Mouse (Mus musculus) midbrain, embryonic 16.5 days (tissue): ENCODE results near the gene Whrn. TPM values are rescaled to one million over a fixed set of nuclear protein-coding genes. Genes with fewer than 3 reads are reported as not detected.
A peak's percentile ranks its signal among the peaks of the same experiment; 100 is the strongest.

Source experiments
- ATAC-seq: fragments of 200-750 bp; cut with Nextera tagmentation; 2 replicates; pipeline ENCODE4 v1.8.0; 2017; ENCODE audit warnings: moderate TSS enrichment
- H3K27ac ChIP-seq: fragments of 300-500 bp; sonication (generic); 2 replicates; pipeline ENCODE4 v1.5.1; 2014; ENCODE audit warnings: mild to moderate bottlenecking, low read length, mixed read lengths
- H3K27me3 ChIP-seq: fragments of 300-500 bp; sonication (generic); 2 replicates; pipeline ENCODE4 v1.6.1; 2014; ENCODE audit warnings: low read depth, low read length, mixed read lengths; ENCODE audit not compliant: control insufficient read depth, insufficient read depth
- H3K36me3 ChIP-seq: fragments of 300-500 bp; sonication (generic); 2 replicates; pipeline ENCODE4 v1.6.1; 2014; ENCODE audit warnings: mild to moderate bottlenecking, low read length, moderate library complexity, mixed read lengths; ENCODE audit not compliant: control insufficient read depth, insufficient read depth
- H3K4me1 ChIP-seq: fragments of 300-500 bp; sonication (generic); 2 replicates; pipeline ENCODE4 v1.6.1; 2014; ENCODE audit warnings: mild to moderate bottlenecking, low read length, mixed read lengths; ENCODE audit not compliant: control insufficient read depth, insufficient read depth
- H3K4me2 ChIP-seq: fragments of 300-500 bp; sonication (generic); 2 replicates; pipeline ENCODE4 v1.6.1; 2014; ENCODE audit warnings: mild to moderate bottlenecking, low read length, mixed read lengths
- H3K4me3 ChIP-seq: fragments of 300-500 bp; sonication (generic); 2 replicates; pipeline ENCODE4 v1.5.1; 2014; ENCODE audit warnings: low read depth, mild to moderate bottlenecking, low read length, moderate library complexity, mixed read lengths
- H3K9ac ChIP-seq: fragments of 300-500 bp; sonication (generic); 2 replicates; pipeline ENCODE4 v1.6.1; 2014; ENCODE audit warnings: low read depth, low read length, mixed read lengths
- H3K9me3 ChIP-seq: fragments of 300-500 bp; sonication (generic); replicated peaks from 2 replicates; pipeline ENCODE4 v1.6.1; 2014; ENCODE audit warnings: mild to moderate bottlenecking, low read length, mixed read lengths; ENCODE audit not compliant: control insufficient read depth, poor library complexity, severe bottlenecking
- WGBS: fragments of 180-500 bp; shearing (Covaris S2); extraction: QIAGEN DNeasy Blood & Tissue Kit; methylation state at CpG from one replicate; pipeline ENCODE4 v1.1.7; 2014; 5-methylcytosine and 5-hydroxymethylcytosine counted together
- polyA plus RNA-seq: library from polyadenylated mRNA; unstranded; fragments of >200 nt; fragmentation: Nextera tagmentation; extraction: Ambion mirVana; gene quantifications from 2 replicates; pipeline ENCODE4 v1.2.1, GENCODE M21; 2015

The Whrn gene
- polyA plus RNA-seq, 1 experiment from 2014 or later = 4.9 TPM

GRCm38 (mm10) chr4:63377483-63377882 is 118.3 kb downstream of the Whrn start:
- Histone ChIP-seq H3K4me1 (no peaks in the 10 kb centered on the region; the same call in 1 of the 2 replicates), H3K27ac (no peak overlapping the region), H3K9me3 (no peaks in the 10 kb centered on the region), H3K9ac (no peak overlapping the region), H3K27me3 (no peaks in the 10 kb centered on the region), H3K4me3 (no peak overlapping the region), H3K36me3 (no peaks in the 10 kb centered on the region; the same call in 1 of the 2 replicates), H3K4me2 (no peak overlapping the region)
- 70% methylated on average over 7 of the region's 7 CpGs for WGBS
- ATAC-seq = no peak

GRCm38 (mm10) chr4:63375367-63375766 is 120.4 kb downstream of the Whrn start:
- no peak overlapping the region for H3K27ac ChIP-seq
- ATAC-seq = peak; percentile 27
- no peaks in the 10 kb centered on the region for H3K27me3 ChIP-seq
- H3K36me3 ChIP-seq = no peaks in the 10 kb centered on the region; the same call in 1 of the 2 replicates
- no peak overlapping the region for H3K4me3 ChIP-seq
- WGBS = 59% methylated on average over 1 of the region's 1 CpGs
- H3K9ac ChIP-seq = no peak overlapping the region
- H3K4me1 ChIP-seq = no peaks in the 10 kb centered on the region; the same call in 1 of the 2 replicates
- H3K4me2 ChIP-seq = no peak overlapping the region
- no peaks in the 10 kb centered on the region for H3K9me3 ChIP-seq

- no peak for ATAC-seq
- H3K9ac ChIP-seq = no peak overlapping the region
- H3K27ac ChIP-seq = no peak overlapping the region
- 0 out of 2 replicates have a peak, but pooled peaks cover 2% of the 10 kb centered on the region for H3K36me3 ChIP-seq
- no peaks in the 10 kb centered on the region for H3K27me3 ChIP-seq
- no peak overlapping the region for H3K4me3 ChIP-seq
- no peak overlapping the region for H3K4me2 ChIP-seq
- H3K4me1 ChIP-seq = no peaks in the 10 kb centered on the region; the same call in 1 of the 2 replicates
- H3K9me3 ChIP-seq = no peaks in the 10 kb centered on the region
- WGBS = 88% methylated on average over 12 of the region's 12 CpGs
Observed at GRCm38 (mm10) chr4:63374331-63374730, 121.5 kb downstream of the Whrn start.

- Histone ChIP-seq H3K27me3 (no peaks in the 10 kb centered on the region), H3K4me2 (no peak overlapping the region), H3K4me3 (no peak overlapping the region), H3K9ac (no peak overlapping the region), H3K36me3 (0 out of 2 replicates have a peak, but pooled peaks cover 2% of the 10 kb centered on the region), H3K9me3 (no peaks in the 10 kb centered on the region), H3K4me1 (no peaks in the 10 kb centered on the region; the same call in 1 of the 2 replicates), H3K27ac (no peak overlapping the region)
- no peak for ATAC-seq
- 92% methylated on average over 8 of the region's 8 CpGs for WGBS
Observed at GRCm38 (mm10) chr4:63373404-63373803, 122.4 kb downstream of the Whrn start.

- 57% methylated on average over 3 of the region's 3 CpGs for WGBS
- H3K27me3 ChIP-seq = no peaks in the 10 kb centered on the region
- no peak overlapping the region for H3K9ac ChIP-seq
- no peak overlapping the region for H3K4me2 ChIP-seq
- H3K4me1 ChIP-seq = no peaks in the 10 kb centered on the region; the same call in 1 of the 2 replicates
- no peak overlapping the region for H3K4me3 ChIP-seq
- H3K36me3 ChIP-seq = 0 out of 2 replicates have a peak, but pooled peaks cover 2% of the 10 kb centered on the region
- ATAC-seq = no peak
- no peaks in the 10 kb centered on the region for H3K9me3 ChIP-seq
- H3K27ac ChIP-seq = no peak overlapping the region
Observed at GRCm38 (mm10) chr4:63371890-63372289, 123.9 kb downstream of the Whrn start.

GRCm38 (mm10) chr4:63370897-63371296 is 124.9 kb downstream of the Whrn start:
- H3K27ac ChIP-seq = no peak overlapping the region
- WGBS = 35% methylated on average over 7 of the region's 7 CpGs
- no peak overlapping the region for H3K4me3 ChIP-seq
- 0 out of 2 replicates have a peak overlapping the region, but pooled peaks have one; percentile 25 for H3K9ac ChIP-seq
- no peaks in the 10 kb centered on the region for H3K4me1 ChIP-seq
- ATAC-seq = no peak
- no peaks in the 10 kb centered on the region for H3K27me3 ChIP-seq
- no peak overlapping the region for H3K4me2 ChIP-seq
- H3K36me3 ChIP-seq = 0 out of 2 replicates have a peak, but pooled peaks cover 2% of the 10 kb centered on the region
- H3K9me3 ChIP-seq = no peaks in the 10 kb centered on the region

GRCm38 (mm10) chr4:63368577-63368976 is 127.2 kb downstream of the Whrn start:
- Histone ChIP-seq H3K4me3 (no peak overlapping the region), H3K9me3 (no peaks in the 10 kb centered on the region), H3K4me2 (no peak overlapping the region), H3K9ac (no peak overlapping the region), H3K36me3 (0 out of 2 replicates have a peak, but pooled peaks cover 2% of the 10 kb centered on the region), H3K4me1 (no peaks in the 10 kb centered on the region), H3K27me3 (no peaks in the 10 kb centered on the region), H3K27ac (no peak overlapping the region)
- peak; percentile 43; the same call in 1 of the 2 replicates for ATAC-seq
- 14% methylated on average over 4 of the region's 4 CpGs for WGBS

Other genes starting within 250 kb of the Whrn start
- gene Orm1, start 151.4 kb downstream of the Whrn start, polyA plus RNA-seq = not detected in 2 replicates
- gene Orm3, start 139.8 kb downstream of the Whrn start, polyA plus RNA-seq = not detected in 2 replicates
- not detected in 2 replicates for gene Orm2, start 133.5 kb downstream of the Whrn start, polyA plus RNA-seq
- 5.3 and 6.0 TPM in 2 replicates for gene Akna, start 92.6 kb downstream of the Whrn start, polyA plus RNA-seq
- 414 and 443 TPM in 2 replicates for gene Atp6v1g1, start 48.8 kb upstream of the Whrn start, polyA plus RNA-seq
- gene Tmem268, start 62.8 kb upstream of the Whrn start, polyA plus RNA-seq = 3.8 and 4.5 TPM in 2 replicates
- gene Gm11213, start 109.3 kb upstream of the Whrn start, polyA plus RNA-seq = not detected in 2 replicates
- not detected in 2 replicates for gene Tex48, start 126.4 kb upstream of the Whrn start, polyA plus RNA-seq
- not detected in 2 replicates for gene Gm11214, start 167.4 kb upstream of the Whrn start, polyA plus RNA-seq
- not detected in 2 replicates for gene Tnfsf15, start 249.1 kb upstream of the Whrn start, polyA plus RNA-seq